Comparison of ENCODE assay signal across 8 mouse cellular contexts in the genomic region with DNA sequence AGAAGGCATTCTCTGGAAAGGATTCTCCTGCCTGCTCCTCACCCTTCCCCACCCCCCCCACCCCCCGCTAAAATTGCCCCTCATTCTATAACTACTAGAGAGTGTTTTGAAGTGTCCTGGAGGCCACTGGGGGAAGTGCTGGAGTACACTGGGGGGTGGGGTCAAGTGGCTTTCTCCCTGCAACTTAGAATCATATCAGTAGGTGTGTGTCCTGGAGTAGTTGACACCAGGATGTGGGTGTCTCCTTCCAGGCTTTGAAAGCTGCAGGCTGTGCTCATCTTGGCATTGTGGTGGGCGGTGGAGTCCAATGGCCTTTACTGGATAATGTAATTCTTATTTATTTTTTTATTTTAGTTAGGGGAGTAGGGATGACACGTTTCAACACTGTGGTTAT. TPM values are rescaled to one million over a fixed set of nuclear protein-coding genes. Genes with fewer than 3 reads are reported as not detected.
DNase-seq lines count a peak whose midpoint lies in the region; ATAC-seq lines count a peak whose summit lies in the region.

No protein-coding gene starts in this region.

- H3K36me3 ChIP-seq in forebrain, embryonic 11.5 days (ENCODE audit: control insufficient read depth, insufficient read depth, low read length), result no peaks in the 10 kb centered on the region
- H3K36me3 ChIP-seq in intestine, embryonic 14.5 days (ENCODE audit: control insufficient read depth, insufficient read depth, low read length), result no peaks in the 10 kb centered on the region

- ATAC-seq in forebrain, embryonic 11.5 days (replicated peaks; ENCODE audit: low FRiP score), result peak; percentile 64
- peak; percentile 59 for ATAC-seq in intestine, embryonic 14.5 days (replicated peaks; ENCODE audit: low FRiP score, low TSS enrichment, low read depth)

- no peak overlapping the region for H3K27ac ChIP-seq in forebrain, embryonic 11.5 days (ENCODE audit: low read depth, low read length)
- H3K27ac ChIP-seq in intestine, embryonic 14.5 days (ENCODE audit: low read depth), result 0 out of 2 replicates have a peak overlapping the region, but pooled peaks have one; percentile 27

- H3K4me3 ChIP-seq in forebrain, embryonic 11.5 days (ENCODE audit: low read depth, low read length), result peak overlapping the region; percentile 37
- H3K4me3 ChIP-seq in intestine, embryonic 14.5 days (ENCODE audit: low read depth, low read length), result peak overlapping the region; percentile 51

- no peaks in the 10 kb centered on the region for H3K9me3 ChIP-seq in forebrain, embryonic 11.5 days (ENCODE audit: control insufficient read depth, low read length)
- H3K9me3 ChIP-seq in intestine, embryonic 14.5 days (ENCODE audit: control insufficient read depth, low read length), result no peaks in the 10 kb centered on the region

- peak; percentile 32 for DNase-seq in embryo, embryonic 9.5 days (ENCODE audit: extremely low spot score)
- no peak for DNase-seq in forebrain, embryonic 11.5 days (ENCODE audit: low spot score)
- DNase-seq in intestine, embryonic 14.5 days (ENCODE audit: low spot score), result peak; percentile 58
- peak; percentile 1 for DNase-seq in lung, postnatal 14 days
- no peak for DNase-seq in ovary, postnatal 14 days (ENCODE audit: low spot score)
- no peak for DNase-seq in spleen, adult 18-20 months
- DNase-seq in gastrocnemius, adult 18-20 months (ENCODE audit: low spot score), result no peak
- DNase-seq in cerebellum, postnatal 25 days, result no peak

- no peak overlapping the region for H3K9ac ChIP-seq in forebrain, embryonic 11.5 days (ENCODE audit: low read length)
- peak overlapping the region; percentile 43 for H3K9ac ChIP-seq in intestine, embryonic 14.5 days (ENCODE audit: low read length)

- no peaks in the 10 kb centered on the region for H3K27me3 ChIP-seq in forebrain, embryonic 11.5 days (ENCODE audit: control insufficient read depth, insufficient read depth, low read length)
- H3K27me3 ChIP-seq in intestine, embryonic 14.5 days (replicated peaks; ENCODE audit: control insufficient read depth, insufficient read depth, low read length), result no peaks in the 10 kb centered on the region

- H3K4me2 ChIP-seq in forebrain, embryonic 11.5 days (ENCODE audit: low read depth, low read length, severe bottlenecking), result peak overlapping the region; percentile 63
- H3K4me2 ChIP-seq in intestine, embryonic 14.5 days (ENCODE audit: low read length), result peak overlapping the region; percentile 62

- H3K4me1 ChIP-seq in forebrain, embryonic 11.5 days (replicated peaks; ENCODE audit: control insufficient read depth, insufficient read depth, low read length), result no peaks in the 10 kb centered on the region
- H3K4me1 ChIP-seq in intestine, embryonic 14.5 days (replicated peaks; ENCODE audit: control insufficient read depth, insufficient read depth, low read length), result no peaks in the 10 kb centered on the region

- WGBS in forebrain, embryonic 11.5 days, result 62% methylated on average over 3 of the region's 3 CpGs
- 40% methylated on average over 3 of the region's 3 CpGs for WGBS in intestine, embryonic 14.5 days

RNA-seq across cellular contexts. Expression of a gene that starts 0.7 kb away (rescaled TPM):
- polyA plus RNA-seq in forebrain, embryonic 11.5 days (2014; fragmentation: Nextera tagmentation; extraction: Ambion mirVana), result 2.3 and 3.4 TPM in 2 replicates
- 7.9 and 8.4 TPM in 2 replicates for polyA plus RNA-seq in intestine, embryonic 14.5 days (2014; fragmentation: Nextera tagmentation; extraction: Ambion mirVana)
- total RNA-seq in gastrocnemius, adult 18-20 months (2021), result 1 to 10 TPM; 2.1 to 3.8 TPM

Comparison
In these comparisons a context has a peak if more than half of its experiments do, and no peak if none do; other contexts are left out.
1. DNase-seq: peak in embryo, embryonic 9.5 days (single experiment), intestine, embryonic 14.5 days (single experiment) and lung, postnatal 14 days (single experiment); none in forebrain, embryonic 11.5 days (single experiment), ovary, postnatal 14 days (single experiment), spleen, adult 18-20 months (0 of 2), gastrocnemius, adult 18-20 months (single experiment) and cerebellum, postnatal 25 days (0 of 2).